Mouse (Mus musculus) CH12.LX (cell line): ENCODE results near the gene Cdk8. TPM values are rescaled to one million over a fixed set of nuclear protein-coding genes. Genes with fewer than 3 reads are reported as not detected.

Source experiments
- DNase-seq: peaks from one replicate; pipeline ENCODE4 v3.0.0-alpha.2; 2013; ENCODE audit errors: extremely low read depth
- H3K27ac ChIP-seq: 2 replicates; pipeline ENCODE4 v1.5.1; 2012; ENCODE audit warnings: low read depth, mild to moderate bottlenecking, control low read depth, moderate library complexity; ENCODE audit not compliant: insufficient read depth
- H3K27me3 ChIP-seq: replicated peaks from 2 replicates; pipeline ENCODE3; 2012; ENCODE audit warnings: inconsistent platforms
- H3K36me3 ChIP-seq, 2 experiments: replicated peaks in 1 of 2; 2 replicates each; pipeline versions ENCODE3 to v1.6.1; 2012; ENCODE audit warnings: inconsistent platforms in 1 of 2, low read length in 1 of 2, mild to moderate bottlenecking in 1 of 2, mixed read lengths in 1 of 2, moderate library complexity in 1 of 2; ENCODE audit not compliant: control insufficient read depth in 1 of 2, insufficient read depth in 1 of 2
- H3K4me1 ChIP-seq, 2 experiments: 2 replicates each; pipeline ENCODE4 v1.6.1; 2012; ENCODE audit warnings: inconsistent platforms in 1 of 2, moderate library complexity in 1 of 2; ENCODE audit not compliant: insufficient read depth in 2 of 2, control insufficient read depth in 1 of 2
- H3K4me2 ChIP-seq: 2 replicates; pipeline ENCODE4 v1.6.1; 2012; ENCODE audit warnings: low read depth, mild to moderate bottlenecking, control low read depth; ENCODE audit not compliant: poor library complexity, insufficient read depth, severe bottlenecking
- H3K4me3 ChIP-seq, 3 experiments: fragments of 150-350 bp in 1 of 3; sonication (generic) in 1 of 3; replicated peaks in 1 of 3; 2 replicates each; pipeline versions ENCODE3 to v1.5.1; 2011 to 2012; ENCODE audit warnings: low read depth in 2 of 3, low read length in 2 of 3, mild to moderate bottlenecking in 2 of 3, moderate library complexity in 2 of 3, control low read depth in 1 of 3, improper control_type of control experiment in 1 of 3, inconsistent platforms in 1 of 3, mixed read lengths in 1 of 3; ENCODE audit not compliant: poor library complexity in 1 of 3
- H3K79me2 ChIP-seq: replicated peaks from 2 replicates; pipeline ENCODE4 v1.6.1; 2012; ENCODE audit warnings: mild to moderate bottlenecking, moderate library complexity; ENCODE audit not compliant: control insufficient read depth, poor library complexity, insufficient read depth, severe bottlenecking; ENCODE audit errors: extremely low read depth
- H3K9ac ChIP-seq: 2 replicates; pipeline ENCODE4 v1.6.1; 2012; ENCODE audit warnings: low read depth, mild to moderate bottlenecking, control low read depth, moderate library complexity; ENCODE audit not compliant: insufficient read depth
- H3K9me3 ChIP-seq: replicated peaks from 2 replicates; pipeline ENCODE3; 2012; ENCODE audit warnings: low read length, inconsistent platforms, mixed read lengths
- CHD1 ChIP-seq: IDR thresholded peaks from 2 replicates; pipeline ENCODE4 v1.6.1; 2012; ENCODE audit warnings: low read depth, low read length, improper control_type of control experiment, inconsistent platforms
- CHD2 ChIP-seq: IDR thresholded peaks from 2 replicates; pipeline ENCODE4 v1.6.1; 2011; ENCODE audit warnings: low read length, improper control_type of control experiment
- E2F4 ChIP-seq: IDR thresholded peaks from 2 replicates; pipeline ENCODE4 v1.6.1; 2011; ENCODE audit warnings: low read depth, low read length, improper control_type of control experiment; ENCODE audit not compliant: insufficient replicate concordance
- ELF1 ChIP-seq: IDR thresholded peaks from 2 replicates; pipeline ENCODE4 v1.6.1; 2014; ENCODE audit warnings: low read depth, mild to moderate bottlenecking, inconsistent platforms, low read length, improper control_type of control experiment
- EP300 ChIP-seq: IDR thresholded peaks from 2 replicates; pipeline ENCODE4 v1.6.1; 2011; ENCODE audit warnings: low read length, improper control_type of control experiment
- ETS1 ChIP-seq: conservative IDR thresholded peaks from 2 replicates; pipeline ENCODE4 v1.6.1; 2012; ENCODE audit warnings: low read depth, mild to moderate bottlenecking, inconsistent platforms, low read length, improper control_type of control experiment, moderate library complexity
- HCFC1 ChIP-seq: IDR thresholded peaks from 2 replicates; pipeline ENCODE4 v1.6.1; 2012; ENCODE audit warnings: low read depth, mild to moderate bottlenecking, inconsistent platforms, low read length, improper control_type of control experiment
- IRF4 ChIP-seq: IDR thresholded peaks from 2 replicates; pipeline ENCODE4 v1.6.1; 2014; ENCODE audit warnings: low read depth, mild to moderate bottlenecking, inconsistent platforms, low read length, improper control_type of control experiment
- JUN ChIP-seq: IDR thresholded peaks from 2 replicates; pipeline ENCODE4 v1.6.1; 2011; ENCODE audit warnings: low read depth, mild to moderate bottlenecking, low read length, improper control_type of control experiment, moderate library complexity; ENCODE audit not compliant: insufficient read depth
- JUND ChIP-seq: conservative IDR thresholded peaks from 2 replicates; pipeline ENCODE4 v1.6.1; 2011; ENCODE audit warnings: low read depth, low read length, improper control_type of control experiment
- KAT2A ChIP-seq: IDR thresholded peaks from 2 replicates; pipeline ENCODE4 v1.6.1; 2012; ENCODE audit warnings: low read length, improper control_type of control experiment, inconsistent platforms; ENCODE audit not compliant: insufficient replicate concordance
- PAX5 ChIP-seq: IDR thresholded peaks from 2 replicates; pipeline ENCODE4 v1.6.1; 2012; ENCODE audit warnings: low read length, inconsistent platforms, mixed read lengths
- POLR2A ChIP-seq: IDR thresholded peaks from 2 replicates; pipeline ENCODE4 v1.6.1; 2011; ENCODE audit warnings: low read depth, mild to moderate bottlenecking, improper control_type of control experiment, low read length
- RAD21 ChIP-seq: IDR thresholded peaks from 2 replicates; pipeline ENCODE4 v1.6.1; 2011; ENCODE audit warnings: low read depth, mild to moderate bottlenecking, low read length, improper control_type of control experiment, moderate library complexity
- RCOR1 ChIP-seq: conservative IDR thresholded peaks from 2 replicates; pipeline ENCODE4 v1.6.1; 2012; ENCODE audit warnings: low read depth, mild to moderate bottlenecking, inconsistent platforms, low read length, improper control_type of control experiment
- SMC3 ChIP-seq: IDR thresholded peaks from 2 replicates; pipeline ENCODE4 v1.6.1; 2011; ENCODE audit warnings: low read depth, low read length, improper control_type of control experiment
- TBP ChIP-seq: conservative IDR thresholded peaks from 2 replicates; pipeline ENCODE4 v1.6.1; 2011; ENCODE audit warnings: low read depth, low read length, improper control_type of control experiment
- TCF12 ChIP-seq: IDR thresholded peaks from 2 replicates; pipeline ENCODE4 v1.6.1; 2014; ENCODE audit warnings: low read depth, mild to moderate bottlenecking, inconsistent platforms, low read length, improper control_type of control experiment
- USF1 ChIP-seq: IDR thresholded peaks from 2 replicates; pipeline ENCODE4 v1.6.1; 2014; ENCODE audit warnings: low read depth, mild to moderate bottlenecking, inconsistent platforms, low read length, improper control_type of control experiment
- USF2 ChIP-seq: conservative IDR thresholded peaks from 2 replicates; pipeline ENCODE4 v1.6.1; 2011; ENCODE audit warnings: low read depth, low read length, improper control_type of control experiment
- ZC3H11A ChIP-seq: IDR thresholded peaks from 2 replicates; pipeline ENCODE4 v1.6.1; 2012; ENCODE audit warnings: low read depth, mild to moderate bottlenecking, inconsistent platforms, low read length, improper control_type of control experiment
- ZKSCAN1 ChIP-seq: IDR thresholded peaks from 2 replicates; pipeline ENCODE4 v1.6.1; 2012; ENCODE audit warnings: low read depth, inconsistent platforms, low read length, improper control_type of control experiment, borderline replicate concordance
- ZMIZ1 ChIP-seq: IDR thresholded peaks from 2 replicates; pipeline ENCODE4 v1.6.1; 2012; ENCODE audit warnings: low read depth, mild to moderate bottlenecking, inconsistent platforms, low read length, improper control_type of control experiment
- ZNF384 ChIP-seq: IDR thresholded peaks from 2 replicates; pipeline ENCODE4 v1.6.1; 2012; ENCODE audit warnings: low read depth, low read length, improper control_type of control experiment, inconsistent platforms
- dilution Hi-C: fragments of 300-500 bp; cut with MboI; formaldehyde crosslinking; loops from 2 replicates; pipeline ENCODE4 v1.14.3; 2020; ENCODE audit warnings: low sequenced_read_pairs; ENCODE audit not compliant: extremely low pct_unique_long_range_greater_than_20kb, extremely low pct_ligation_motif_present
- in situ Hi-C: fragments of 300-500 bp; cut with MboI; formaldehyde crosslinking; loops from 3 replicates; pipeline ENCODE4 v1.14.3; 2019; ENCODE audit warnings: low sequenced_read_pairs, low pct_ligation_motif_present, low pct_unique_long_range_greater_than_20kb, mixed read lengths
- polyA plus RNA-seq: library from polyadenylated mRNA; unstranded; fragments of >175 nt; gene quantifications from 2 replicates; pipeline ENCODE4 v1.2.1, GENCODE M21; 2012; ENCODE audit warnings: low read depth; ENCODE audit not compliant: insufficient read length
- total RNA-seq, 2 experiments: library from RNA; depleted of rRNA; stranded (reverse); fragments of 300-350 nt in 1 of 2; fragments of >200 nt in 1 of 2; gene quantifications; 2 replicates each; pipeline ENCODE4 v1.2.3; 2012 to 2014

Cdk8 gene
- total and polyA plus RNA-seq, 3 experiments: 52.6 to 99.1 (median 69.9) TPM

GRCm38 (mm10) chr5:146314538-146314937, 83.5 kb downstream of the Cdk8 start:
- H3K27ac ChIP-seq: no peak overlapping the region
- H3K9ac ChIP-seq: no peak overlapping the region
- DNase-seq: no peak
- dilution Hi-C loops (no loop called here), in situ Hi-C loops (no loop called here)
- H3K9me3 ChIP-seq: no peaks in the 10 kb centered on the region
- peaks cover 19% of the 10 kb centered on the region for H3K27me3 ChIP-seq
- H3K4me1 ChIP-seq: no peaks in the 10 kb centered on the region
- H3K79me2 ChIP-seq: no peaks in the 10 kb centered on the region
- no peak overlapping the region for H3K4me2 ChIP-seq
- no peaks in the 10 kb centered on the region for H3K36me3 ChIP-seq
- H3K4me3 ChIP-seq: no peak overlapping the region
- TF ChIP-seq ELF1 (no peak), TCF12 (no peak), JUN (no peak), CHD2 (no peak), IRF4 (no peak), ZMIZ1 (no peak), EP300 (no peak), POLR2A (no peak), JUND (no peak), TBP (no peak), RCOR1 (no peak), USF2 (no peak), SMC3 (no peak)

GRCm38 (mm10) chr5:146315268-146315921, 84.4 kb downstream of the Cdk8 start:
- Histone ChIP-seq H3K9ac (no peak overlapping the region), H3K4me1 (no peaks in the 10 kb centered on the region)

More at GRCm38 (mm10) chr5:146315268-146315921, 84.4 kb downstream of the Cdk8 start:
- H3K27ac ChIP-seq: no peak overlapping the region
- TF ChIP-seq CHD1: no peak
- TF ChIP-seq SMC3: no peak
- TF ChIP-seq E2F4: no peak
- TF ChIP-seq ZC3H11A: no peak
- no peak for TF ChIP-seq KAT2A
- no peak for TF ChIP-seq JUN
- TF ChIP-seq HCFC1: no peak
- no peak for TF ChIP-seq ZKSCAN1
- TF ChIP-seq USF2: no peak
- TF ChIP-seq RAD21: no peak
- TF ChIP-seq RCOR1: no peak
- TF ChIP-seq TBP: no peak
- no peak for TF ChIP-seq USF1
- TF ChIP-seq ETS1: no peak
- TF ChIP-seq PAX5: no peak
- TF ChIP-seq ZNF384: no peak
- peaks cover 27% of the 10 kb centered on the region for H3K27me3 ChIP-seq
- no peak for DNase-seq
- dilution Hi-C loops (no loop called here), in situ Hi-C loops (no loop called here)
- no peaks in the 10 kb centered on the region for H3K36me3 ChIP-seq
- no peaks in the 10 kb centered on the region for H3K79me2 ChIP-seq
- no peak overlapping the region for H3K4me3 ChIP-seq
- H3K4me2 ChIP-seq: no peak overlapping the region
- no peaks in the 10 kb centered on the region for H3K9me3 ChIP-seq
